Mouse (Mus musculus) gastrocnemius, postnatal 14 days (tissue): ENCODE results near the gene Cfap97d2. TPM values are rescaled to one million over a fixed set of nuclear protein-coding genes. Genes with fewer than 3 reads are reported as not detected.
"Not testable (repeated sequence)": the region's sequence is repeated elsewhere in the genome, so short reads cannot be mapped to it uniquely, and the experiment has no call there.

Experiments
- DNase-seq: peaks from one replicate; pipeline ENCODE4 v3.0.0; 2021; ENCODE audit warnings: mixed read lengths
- intact Hi-C: fragments of 180-260 bp; cut with DNase I; formaldehyde crosslinking; loops from one replicate; pipeline ENCODE4 v1.15.1; 2025; ENCODE audit warnings: low total_unique reads
- total RNA-seq, 2 experiments: library from RNA; stranded (reverse); gene quantifications; 2 replicates each; pipeline ENCODE4 v1.2.3; 2021

Cfap97d2 gene
- total RNA-seq, 2 experiments from 2014 or later: not detected

GRCm38 (mm10) chr8:13725722-13726121, 20.0 kb downstream of the Cfap97d2 start:
- intact Hi-C loops: loop anchor here (5.0 kb wide), 1 partner anchor 173 kb away; no protein-coding TSS in a partner anchor

GRCm38 (mm10) chr8:13727469-13728094, 21.9 kb downstream of the Cfap97d2 start:
- no peak for DNase-seq
- intact Hi-C loops: loop anchor here (5.0 kb wide), 1 partner anchor 175 kb away; no protein-coding TSS in a partner anchor

More at GRCm38 (mm10) chr8:13725722-13726121, 20.0 kb downstream of the Cfap97d2 start:
- DNase-seq: peak; percentile 34

- intact Hi-C loops: no loop called here
- DNase-seq: no peak
Observed at GRCm38 (mm10) chr8:13740323-13740770, 34.7 kb downstream of the Cfap97d2 start.

- intact Hi-C loops: no loop called here
- no peak for DNase-seq
Observed at GRCm38 (mm10) chr8:13740817-13741613, 35.3 kb downstream of the Cfap97d2 start.

GRCm38 (mm10) chr8:13746212-13746611, 40.5 kb downstream of the Cfap97d2 start:
- intact Hi-C loops: not testable (repeated sequence)

GRCm38 (mm10) chr8:13747626-13748025, 41.9 kb downstream of the Cfap97d2 start:
- intact Hi-C loops: no loop called here
- no peak for DNase-seq

More at GRCm38 (mm10) chr8:13746212-13746611, 40.5 kb downstream of the Cfap97d2 start:
- DNase-seq: not testable (repeated sequence)

- intact Hi-C loops: no loop called here
- peak; percentile 79 for DNase-seq
Observed at GRCm38 (mm10) chr8:13753680-13754079, 48.0 kb downstream of the Cfap97d2 start.

GRCm38 (mm10) chr8:13756480-13756879, 50.8 kb downstream of the Cfap97d2 start:
- DNase-seq: no peak
- intact Hi-C loops: no loop called here

GRCm38 (mm10) chr8:13756982-13757804, 51.5 kb downstream of the Cfap97d2 start, which contains the start of gene Cdc16:
TSS of gene Cdc16 (plus strand) at chr8:13757676.
- intact Hi-C loops: no loop called here
- DNase-seq: peak; percentile 89

- intact Hi-C loops: no loop called here
- no peak for DNase-seq
Observed at GRCm38 (mm10) chr8:13757805-13758727, 52.4 kb downstream of the Cfap97d2 start.

- intact Hi-C loops: no loop called here
- no peak for DNase-seq
Observed at GRCm38 (mm10) chr8:13769206-13769605, 63.5 kb downstream of the Cfap97d2 start.

GRCm38 (mm10) chr8:13780536-13780935, 74.8 kb downstream of the Cfap97d2 start:
- DNase-seq: no peak
- intact Hi-C loops: no loop called here

GRCm38 (mm10) chr8:13785250-13785763, 79.6 kb downstream of the Cfap97d2 start, which contains the start of gene Upf3a:
TSS of gene Upf3a (plus strand) at chr8:13785615.
- peak; percentile 92 for DNase-seq
- intact Hi-C loops: no loop called here

- peak; percentile 99 for DNase-seq
- intact Hi-C loops: no loop called here
Observed at GRCm38 (mm10) chr8:13785764-13786299, 80.1 kb downstream of the Cfap97d2 start.

GRCm38 (mm10) chr8:13789606-13790005, 83.9 kb downstream of the Cfap97d2 start:
- no peak for DNase-seq
- intact Hi-C loops: no loop called here
